Mouse (Mus musculus) embryonic fibroblast, embryonic 13.5 days (primary cell): Measurements from ENCODE around the gene Zdhhc12. TPM values are rescaled to one million over a fixed set of nuclear protein-coding genes. Genes with fewer than 3 reads are reported as not detected.
"Not testable (repeated sequence)": the region's sequence is repeated elsewhere in the genome, so short reads cannot be mapped to it uniquely, and the experiment has no call there.

Source experiments
- H3K27ac ChIP-seq: 2 replicates; pipeline ENCODE4 v1.5.1; 2012; ENCODE audit warnings: low read length, control low read depth, inconsistent platforms; ENCODE audit not compliant: insufficient read depth
- H3K4me1 ChIP-seq: 2 replicates; pipeline ENCODE4 v1.6.1; 2011; ENCODE audit warnings: low read length; ENCODE audit not compliant: control insufficient read depth, insufficient read depth
- H3K4me3 ChIP-seq: 2 replicates; pipeline ENCODE4 v1.5.1; 2011; ENCODE audit warnings: mild to moderate bottlenecking, control low read depth, low read length; ENCODE audit not compliant: insufficient read depth
- CTCF ChIP-seq: IDR thresholded peaks from 2 replicates; pipeline ENCODE4 v1.5.1; 2011; ENCODE audit warnings: mild to moderate bottlenecking, control low read depth, low read length, moderate library complexity, borderline replicate concordance; ENCODE audit not compliant: insufficient read depth
- POLR2A ChIP-seq: IDR thresholded peaks from 2 replicates; pipeline ENCODE4 v1.6.1; 2011; ENCODE audit warnings: low read depth, mild to moderate bottlenecking, control low read depth, low read length, moderate library complexity
- polyA plus RNA-seq: library from polyadenylated mRNA; stranded (reverse); fragments of >200 nt; gene quantifications from 2 replicates; pipeline ENCODE4 v1.2.4, GENCODE M21; 2011; ENCODE audit warnings: low read depth; ENCODE audit not compliant: missing spikeins, insufficient read length

Gene Zdhhc12
- polyA plus RNA-seq, 1 experiment: 26.8 TPM

GRCm38 (mm10) chr2:30064298-30064697 lies 29.1 kb downstream of the Zdhhc12 start:
- Histone ChIP-seq H3K27ac (no peak overlapping the region), H3K4me1 (peaks cover 6% of the 10 kb centered on the region), H3K4me3 (peak overlapping the region; percentile 85)
- TF ChIP-seq CTCF: no peak
- TF ChIP-seq POLR2A: no peak

GRCm38 (mm10) chr2:30063791-30064190 lies 29.7 kb downstream of the Zdhhc12 start:
- H3K4me3 ChIP-seq: peak overlapping the region; percentile 85
- H3K27ac ChIP-seq: peak overlapping the region; percentile 82; the same call in 1 of the 2 replicates
- TF ChIP-seq CTCF (no peak), POLR2A (no peak)
- H3K4me1 ChIP-seq: peaks cover 6% of the 10 kb centered on the region

- H3K27ac ChIP-seq: peak overlapping the region; percentile 82
- TF ChIP-seq CTCF (no peak), POLR2A (0 out of 2 replicates have a peak, but pooled peaks have one; percentile 15)
- H3K4me3 ChIP-seq: peak overlapping the region; percentile 85
- H3K4me1 ChIP-seq: peaks cover 2% of the 10 kb centered on the region; the same call in 1 of the 2 replicates
Measured at GRCm38 (mm10) chr2:30063235-30063634, 30.2 kb downstream of the Zdhhc12 start.

- TF ChIP-seq CTCF (no peak), POLR2A (peak; percentile 79)
- Histone ChIP-seq H3K4me1 (peaks cover 2% of the 10 kb centered on the region; the same call in 1 of the 2 replicates), H3K4me3 (peak overlapping the region; percentile 85), H3K27ac (peak overlapping the region; percentile 82)
Measured at GRCm38 (mm10) chr2:30062249-30063093, 31.0 kb downstream of the Zdhhc12 start.

GRCm38 (mm10) chr2:30061215-30062166 lies 32.0 kb downstream of the Zdhhc12 start:
- peak overlapping the region; percentile 85 for H3K4me3 ChIP-seq
- peak; percentile 56; the same call in 1 of the 2 replicates for TF ChIP-seq POLR2A
- no peak for TF ChIP-seq CTCF
- peak overlapping the region; percentile 82 for H3K27ac ChIP-seq
- peaks cover 2% of the 10 kb centered on the region; the same call in 1 of the 2 replicates for H3K4me1 ChIP-seq

- no peak overlapping the region for H3K27ac ChIP-seq
- no peak overlapping the region for H3K4me3 ChIP-seq
- no peaks in the 10 kb centered on the region for H3K4me1 ChIP-seq
- TF ChIP-seq CTCF (no peak), POLR2A (no peak)
Measured at GRCm38 (mm10) chr2:30058418-30058817, 35.0 kb downstream of the Zdhhc12 start.

GRCm38 (mm10) chr2:30057223-30057904 lies 36.1 kb downstream of the Zdhhc12 start, which contains the start of gene Set:
TSS of gene Set (plus strand) at chr2:30057378.
- TF ChIP-seq POLR2A (no peak), CTCF (no peak)
- peaks cover 2% of the 10 kb centered on the region; the same call in 1 of the 2 replicates for H3K4me1 ChIP-seq
- H3K4me3 ChIP-seq: no peak within 1 kb of the TSS
- H3K27ac ChIP-seq: no peak within 1 kb of the TSS

GRCm38 (mm10) chr2:30056736-30057135 lies 36.7 kb downstream of the Zdhhc12 start:
- TF ChIP-seq CTCF: no peak
- no peak for TF ChIP-seq POLR2A
- Histone ChIP-seq H3K4me3 (no peak overlapping the region), H3K4me1 (peaks cover 3% of the 10 kb centered on the region; the same call in 1 of the 2 replicates), H3K27ac (no peak overlapping the region)

GRCm38 (mm10) chr2:30055310-30055709 lies 38.1 kb downstream of the Zdhhc12 start:
- not testable (repeated sequence) for H3K27ac ChIP-seq, H3K4me3 ChIP-seq, H3K4me1 ChIP-seq
